Mouse (Mus musculus) liver, embryonic 14.5 days (tissue): ENCODE results near the gene Smim26. TPM values are rescaled to one million over a fixed set of nuclear protein-coding genes. Genes with fewer than 3 reads are reported as not detected.

Experiments
- ATAC-seq: fragments of 200-750 bp; cut with Nextera tagmentation; 2 replicates; pipeline ENCODE4 v1.8.0; 2017; ENCODE audit warnings: moderate number of reproducible peaks, mild to moderate bottlenecking, moderate library complexity; ENCODE audit not compliant: insufficient read depth
- DNase-seq, 3 experiments: peaks; one replicate each; pipeline ENCODE4 v3.0.0-alpha.2; 2012 to 2013; ENCODE audit warnings: low read depth in 3 of 3, low spot score in 3 of 3
- H3K27ac ChIP-seq: fragments of 300-500 bp; sonication (generic); 2 replicates; pipeline ENCODE4 v1.5.1; 2014; ENCODE audit warnings: moderate library complexity, mild to moderate bottlenecking, control low read depth, inconsistent platforms
- H3K27me3 ChIP-seq: fragments of 300-500 bp; sonication (generic); 2 replicates; pipeline ENCODE4 v1.6.1; 2014; ENCODE audit warnings: mild to moderate bottlenecking, low read length, moderate library complexity; ENCODE audit not compliant: control insufficient read depth, insufficient read depth
- H3K36me3 ChIP-seq: fragments of 300-500 bp; sonication (generic); replicated peaks from 2 replicates; pipeline ENCODE4 v1.6.1; 2014; ENCODE audit warnings: low read depth; ENCODE audit not compliant: control insufficient read depth, insufficient read depth
- H3K4me1 ChIP-seq, 2 experiments: fragments of 200-500 bp in 1 of 2; fragments of 300-500 bp in 1 of 2; sonication (generic) in 1 of 2; replicated peaks; 2 replicates each; pipeline ENCODE4 v1.6.1; 2012 to 2014; ENCODE audit warnings: antibody characterized with exemption in 1 of 2, inconsistent platforms in 1 of 2, low read length in 1 of 2; ENCODE audit not compliant: control insufficient read depth in 2 of 2, insufficient read depth in 2 of 2
- H3K4me2 ChIP-seq: fragments of 300-500 bp; sonication (generic); 2 replicates; pipeline ENCODE4 v1.6.1; 2014; ENCODE audit warnings: low read depth, mild to moderate bottlenecking, control low read depth, moderate library complexity
- H3K4me3 ChIP-seq, 2 experiments: fragments of 200-500 bp in 1 of 2; fragments of 300-500 bp in 1 of 2; sonication (generic) in 1 of 2; 2 replicates each; pipeline ENCODE4 v1.5.1; 2012 to 2014; ENCODE audit warnings: low read depth in 2 of 2, low read length in 2 of 2, mild to moderate bottlenecking in 2 of 2, control low read depth in 1 of 2, inconsistent platforms in 1 of 2, moderate library complexity in 1 of 2; ENCODE audit not compliant: insufficient read depth in 1 of 2
- H3K9ac ChIP-seq: fragments of 300-500 bp; sonication (generic); replicated peaks from 2 replicates; pipeline ENCODE4 v1.6.1; 2014; ENCODE audit warnings: mild to moderate bottlenecking, control low read depth, moderate library complexity
- H3K9me3 ChIP-seq: fragments of 300-500 bp; sonication (generic); 2 replicates; pipeline ENCODE4 v1.6.1; 2016; ENCODE audit warnings: low read length, mixed read lengths; ENCODE audit not compliant: control insufficient read depth
- CTCF ChIP-seq: IDR thresholded peaks from 2 replicates; pipeline ENCODE4 v1.5.1; 2016; ENCODE audit warnings: antibody characterized with exemption, low read depth, control low read depth
- EP300 ChIP-seq: IDR thresholded peaks from 2 replicates; pipeline ENCODE4 v1.6.1; 2016; ENCODE audit warnings: antibody characterized with exemption, low read depth
- WGBS: fragments of 180-500 bp; shearing (Covaris S2); extraction: QIAGEN DNeasy Blood & Tissue Kit; methylation state at CpG from one replicate; pipeline ENCODE4 v1.1.7; 2014; ENCODE audit not compliant: insufficient replicate concordance; 5-methylcytosine and 5-hydroxymethylcytosine counted together
- polyA plus RNA-seq, 2 experiments: library from polyadenylated mRNA; depleted of rRNA in 1 of 2; stranded (reverse) in 1 of 2; unstranded in 1 of 2; fragments of >200 nt; fragmentation: Nextera tagmentation in 1 of 2; extraction: Ambion mirVana in 1 of 2; gene quantifications; 2 replicates each; pipeline versions ENCODE4 v1.2.1 to v1.2.3; 2012 to 2014

The Smim26 gene
- polyA plus RNA-seq, 2 experiments: 15.6 to 22.1 TPM

- Histone ChIP-seq H3K36me3 (no peaks in the 10 kb centered on the region), H3K4me3 (peak within 1 kb of the TSS; percentile 65 to 99), H3K4me2 (peak within 1 kb of the TSS; percentile 67), H3K9me3 (no peaks in the 10 kb centered on the region), H3K27ac (no peak within 1 kb of the TSS), H3K27me3 (no peaks in the 10 kb centered on the region), H3K9ac (peak within 1 kb of the TSS; percentile 59), H3K4me1 (0 out of 4 replicates have a peak, but pooled peaks cover 0 to 2% of the 10 kb centered on the region in 2 experiments)
- no peak for TF ChIP-seq EP300
- no peak for TF ChIP-seq CTCF
- DNase-seq (peak; percentile 23 to 36 (median 31)), ATAC-seq (peak; percentile 60; the same call in 1 of the 2 replicates)
- 2% methylated on average over 17 of the region's 17 CpGs for WGBS
These were observed 43.3 kb upstream of the Smim26 start, which contains the start of gene Rbbp9 for GRCm38 (mm10) chr2:144550529-144550928. TSS of gene Rbbp9 (minus strand) at chr2:144550869.

DNA sequence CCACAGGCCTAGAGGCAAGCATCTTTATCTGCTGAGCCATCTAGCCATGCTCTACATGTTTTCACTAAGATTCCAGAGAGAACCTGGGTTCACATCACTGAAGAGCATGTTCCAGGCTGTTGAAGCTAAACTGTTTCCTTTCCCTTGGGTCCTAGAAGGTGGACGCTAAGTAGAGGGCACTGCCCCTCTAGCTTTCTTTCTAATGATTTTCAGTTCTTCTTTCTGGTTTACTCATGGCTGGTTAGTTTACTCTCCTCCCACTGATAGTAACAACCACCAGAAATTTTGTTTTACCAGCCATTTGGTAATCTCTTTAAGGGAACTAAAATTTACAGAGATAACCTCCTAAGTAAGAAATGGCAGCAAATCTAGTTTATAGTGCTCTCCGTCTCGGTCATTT lies 39.9 kb upstream of the Smim26 start:
- Histone ChIP-seq H3K27ac (no peak overlapping the region), H3K4me1 (peaks cover 2 to 4% of the 10 kb centered on the region in 2 experiments; a peak in 3 of 4 replicates), H3K4me3 (no peak overlapping the region), H3K9ac (no peak overlapping the region), H3K4me2 (no peak overlapping the region), H3K27me3 (no peaks in the 10 kb centered on the region), H3K36me3 (no peaks in the 10 kb centered on the region), H3K9me3 (no peaks in the 10 kb centered on the region)
- TF ChIP-seq CTCF (no peak), EP300 (no peak)
- ATAC-seq (no peak), DNase-seq (no peak)
- 78% methylated on average over 3 of the region's 3 CpGs for WGBS

DNA sequence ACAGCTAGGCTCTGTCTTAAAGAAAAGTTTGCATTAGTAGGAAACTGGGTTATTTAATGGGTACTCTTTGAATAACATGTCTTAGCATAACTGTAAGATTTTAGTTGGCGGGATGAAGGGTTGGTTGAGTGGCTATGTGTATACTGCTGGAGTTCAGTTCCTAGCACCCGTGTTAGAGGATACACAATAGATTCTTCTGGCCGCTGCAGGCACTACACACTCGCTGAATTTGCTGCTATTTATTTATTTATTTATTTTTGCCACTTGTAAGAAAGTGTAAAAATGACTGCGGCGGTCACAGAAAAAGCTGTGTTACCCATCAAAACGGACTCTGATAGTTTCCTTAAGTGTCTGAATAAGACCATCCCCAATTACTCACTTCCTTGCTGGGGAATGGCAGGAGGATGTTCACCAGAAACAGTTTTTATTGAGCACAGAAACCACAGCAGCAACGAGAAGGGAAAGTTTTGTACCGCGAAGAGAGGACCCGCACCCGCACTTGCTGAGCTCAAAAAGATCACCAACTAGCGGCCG lies 38.5 kb upstream of the Smim26 start:
- WGBS: 1% methylated on average over 14 of the region's 14 CpGs
- Histone ChIP-seq H3K27me3 (no peaks in the 10 kb centered on the region), H3K4me3 (peak overlapping the region; percentile 91 to 92), H3K4me2 (peak overlapping the region; percentile 88), H3K36me3 (no peaks in the 10 kb centered on the region; the same call in none of the 2 replicates), H3K9me3 (no peaks in the 10 kb centered on the region), H3K9ac (peak overlapping the region; percentile 94), H3K4me1 (peaks cover 0 to 4% of the 10 kb centered on the region in 2 experiments; a peak in 3 of 4 replicates), H3K27ac (peak overlapping the region; percentile 82)
- TF ChIP-seq EP300 (no peak), CTCF (no peak)
- ATAC-seq: 0 out of 2 replicates have a peak, but pooled peaks have one; percentile 3
- DNase-seq: peak in 1 of 3 experiments; percentile 13

DNA sequence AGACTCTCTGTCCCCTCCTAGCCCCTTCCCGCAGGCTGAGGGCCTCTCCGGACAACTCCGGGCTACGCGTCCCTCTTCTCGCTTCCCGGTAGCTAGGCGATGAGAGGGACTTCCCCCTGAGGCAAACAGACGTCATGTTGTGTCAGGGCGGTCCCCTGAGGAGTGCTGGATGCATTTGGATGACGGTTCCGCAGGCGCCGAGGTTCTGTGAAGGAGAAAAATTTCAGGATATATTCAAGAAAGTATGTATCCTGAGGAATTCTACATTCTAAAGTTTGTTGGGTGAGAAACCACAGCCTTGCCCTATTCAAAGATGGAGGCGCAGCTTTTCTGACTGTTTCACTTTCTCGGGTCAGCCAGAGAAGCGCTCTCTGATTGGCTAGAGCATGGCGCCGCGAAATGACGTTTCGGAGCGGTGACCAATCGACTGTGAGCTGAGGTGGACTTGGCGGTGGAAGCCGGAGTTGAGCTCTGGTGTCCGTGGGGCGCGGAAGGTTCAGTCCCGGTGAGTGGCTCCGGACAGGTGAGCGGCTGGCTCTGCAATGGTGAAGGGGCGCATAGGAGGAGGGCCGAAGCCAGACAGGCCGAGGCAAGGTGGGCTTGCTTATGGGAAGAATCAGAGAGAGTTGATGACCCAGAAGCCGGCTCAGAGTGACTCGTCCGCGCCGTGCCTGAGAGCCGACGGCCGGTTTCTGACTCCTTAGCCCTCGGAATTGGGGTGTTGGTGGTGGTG lies 37.9 kb upstream of the Smim26 start, which contains the start of gene Sec23b:
TSS of gene Sec23b (plus strand) at position 410 of the 733 bp plus-strand sequence.
- DNase-seq (peak; percentile 95 to 96 (median 96)), ATAC-seq (peak; percentile 99)
- peak within 1 kb of the TSS; percentile 91 to 92 for H3K4me3 ChIP-seq
- TF ChIP-seq CTCF (no peak), EP300 (no peak)
- H3K27ac ChIP-seq: peak within 1 kb of the TSS; percentile 82
- H3K27me3 ChIP-seq: no peaks in the 10 kb centered on the region
- H3K36me3 ChIP-seq: no peaks in the 10 kb centered on the region; the same call in none of the 2 replicates
- peak within 1 kb of the TSS; percentile 94 for H3K9ac ChIP-seq
- H3K4me1 ChIP-seq: peaks cover 0 to 4% of the 10 kb centered on the region in 2 experiments; a peak in 3 of 4 replicates
- WGBS: under 1% methylated on average over 44 of the region's 44 CpGs
- H3K4me2 ChIP-seq: peak within 1 kb of the TSS; percentile 93
- no peaks in the 10 kb centered on the region for H3K9me3 ChIP-seq

GRCm38 (mm10) chr2:144588723-144589122 lies 5.1 kb upstream of the Smim26 start:
- no peak for DNase-seq
- no peak overlapping the region for H3K9ac ChIP-seq
- peaks cover 36% of the 10 kb centered on the region for H3K36me3 ChIP-seq
- no peaks in the 10 kb centered on the region for H3K9me3 ChIP-seq
- H3K4me1 ChIP-seq: peaks cover 0 to 3% of the 10 kb centered on the region in 2 experiments; a peak in 2 of 4 replicates
- no peak overlapping the region for H3K4me3 ChIP-seq
- no peaks in the 10 kb centered on the region for H3K27me3 ChIP-seq
- no peak overlapping the region for H3K27ac ChIP-seq
- peak; percentile 73 for TF ChIP-seq CTCF
- no peak for TF ChIP-seq EP300
- no peak overlapping the region for H3K4me2 ChIP-seq
- WGBS: 77% methylated on average over 4 of the region's 4 CpGs
- no peak for ATAC-seq
